Mouse (Mus musculus): ENCODE measurements at regions not wholly inside any gene's neighbourhood (a gene's known extent, or its start where the extent isn't known, plus 50 kb on each side); places are given as distances from the start of the nearest gene placed in this dataset.

DNA sequence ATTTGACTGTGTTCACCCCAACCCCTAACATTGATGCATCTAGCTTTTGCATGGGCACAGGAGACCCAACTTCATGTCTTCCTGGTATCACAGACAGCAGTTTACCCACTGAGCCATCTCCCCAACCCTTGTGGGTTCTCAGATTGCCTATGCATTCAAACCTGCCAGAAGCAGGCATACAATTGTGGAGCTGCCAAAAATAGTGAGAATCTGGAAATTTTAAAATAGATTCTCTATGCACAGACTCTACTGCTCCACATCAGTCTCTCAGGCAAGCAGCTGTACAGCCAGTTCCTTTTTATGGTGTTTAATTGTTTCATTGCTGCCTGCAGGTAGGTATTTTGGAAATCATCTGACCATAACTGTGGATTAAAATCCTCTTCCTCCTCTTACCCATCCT lies 129.9 kb upstream of the Gls start:
- H3K36me3 ChIP-seq (ENCODE audit: control insufficient read depth, insufficient read depth, low read length, poor library complexity, severe bottlenecking), result no peaks in the 10 kb centered on the region
- in situ Hi-C loops (cut with MboI; ENCODE audit: low sequenced_read_pairs in 2 of 2, unreplicated experiment in 2 of 2), result no loop called here
- H3K4me3 ChIP-seq (ENCODE audit: insufficient read depth in 1 of 2, low read depth in 1 of 2, low read length in 2 of 2, poor library complexity in 1 of 2, severe bottlenecking in 1 of 2), result no peak overlapping the region
- H3K4me1 ChIP-seq (ENCODE audit: control insufficient read depth in 2 of 2, insufficient read depth in 2 of 2, low read length in 2 of 2, poor library complexity in 1 of 2), result no peaks in the 10 kb centered on the region
- no peak overlapping the region for H3K27ac ChIP-seq (ENCODE audit: insufficient read depth, low read depth, low read length, poor library complexity, severe bottlenecking)
- H3K9me3 ChIP-seq (ENCODE audit: control insufficient read depth, insufficient read depth, low read depth, low read length), result no peaks in the 10 kb centered on the region
- H3K9ac ChIP-seq (ENCODE audit: insufficient read depth, low read depth, low read length, poor library complexity, severe bottlenecking), result no peak overlapping the region
- no peak for TF ChIP-seq HCFC1 (IDR thresholded peaks at IDR 0.05; ENCODE audit: borderline replicate concordance, insufficient read depth, low read length)
- no peak for TF ChIP-seq CHD2 (IDR thresholded peaks at IDR 0.05; ENCODE audit: low read depth, low read length)
- no peak for TF ChIP-seq ZC3H11A (IDR thresholded peaks at IDR 0.05; ENCODE audit: borderline replicate concordance, low read depth, low read length)
- TF ChIP-seq MAFK (IDR thresholded peaks at IDR 0.05; ENCODE audit: insufficient read depth, low read depth, low read length), result no peak
- no peak for TF ChIP-seq ZNF384 (IDR thresholded peaks at IDR 0.05; ENCODE audit: low read depth, low read length)
- DNase-seq (ENCODE audit: low read depth, low spot score), result no peak

- Histone ChIP-seq H3K4me1 (ENCODE audit: control insufficient read depth in 2 of 2, insufficient read depth in 2 of 2, low read length in 2 of 2, poor library complexity in 1 of 2) (no peaks in the 10 kb centered on the region), H3K27ac (ENCODE audit: insufficient read depth, low read depth, low read length, poor library complexity, severe bottlenecking) (no peak overlapping the region), H3K4me3 (ENCODE audit: insufficient read depth in 1 of 2, low read depth in 1 of 2, low read length in 2 of 2, poor library complexity in 1 of 2, severe bottlenecking in 1 of 2) (0 out of 4 replicates have a peak overlapping the region, but pooled peaks of 1 of the 2 experiments have one; percentile 2), H3K9me3 (ENCODE audit: control insufficient read depth, insufficient read depth, low read depth, low read length) (no peaks in the 10 kb centered on the region), H3K9ac (ENCODE audit: insufficient read depth, low read depth, low read length, poor library complexity, severe bottlenecking) (no peak overlapping the region), H3K36me3 (ENCODE audit: control insufficient read depth, insufficient read depth, low read length, poor library complexity, severe bottlenecking) (no peaks in the 10 kb centered on the region)
- peak; percentile 19 for DNase-seq (ENCODE audit: low read depth, low spot score)
- TF ChIP-seq ZC3H11A (IDR thresholded peaks at IDR 0.05; ENCODE audit: borderline replicate concordance, low read depth, low read length) (no peak), HCFC1 (IDR thresholded peaks at IDR 0.05; ENCODE audit: borderline replicate concordance, insufficient read depth, low read length) (no peak), CHD2 (IDR thresholded peaks at IDR 0.05; ENCODE audit: low read depth, low read length) (no peak), MAFK (IDR thresholded peaks at IDR 0.05; ENCODE audit: insufficient read depth, low read depth, low read length) (no peak), ZNF384 (IDR thresholded peaks at IDR 0.05; ENCODE audit: low read depth, low read length) (no peak)
- in situ Hi-C loops (cut with MboI; ENCODE audit: low sequenced_read_pairs in 2 of 2, unreplicated experiment in 2 of 2), result no loop called here
Measured at GRCm38 (mm10) chr1:52354041-52354582, 121.1 kb upstream of the Gls start.

DNA sequence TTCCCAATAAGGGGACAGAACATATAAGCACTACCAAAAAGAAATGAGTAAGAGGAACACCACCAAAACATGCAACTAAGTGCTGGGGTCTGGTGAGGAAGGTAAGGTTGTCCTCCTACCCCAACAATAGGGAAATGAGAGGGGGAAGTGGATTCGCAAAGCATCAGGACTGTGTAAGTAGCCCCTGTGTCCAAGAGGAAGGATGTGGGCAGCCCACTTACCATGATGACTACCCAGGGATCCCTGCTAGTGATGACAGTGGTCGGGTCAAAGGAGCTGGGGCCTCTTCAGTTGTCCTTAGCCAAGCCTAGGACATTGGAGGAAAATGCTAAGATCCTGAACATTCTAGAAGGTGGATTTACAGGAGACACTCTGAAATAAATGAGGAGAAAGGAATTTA lies 109.1 kb upstream of the Gls start:
- in situ Hi-C loops (cut with MboI; ENCODE audit: low sequenced_read_pairs in 2 of 2, unreplicated experiment in 2 of 2), result no loop called here
- H3K36me3 ChIP-seq (ENCODE audit: control insufficient read depth, insufficient read depth, low read length, poor library complexity, severe bottlenecking), result no peaks in the 10 kb centered on the region
- no peak for DNase-seq (ENCODE audit: low read depth, low spot score)
- no peaks in the 10 kb centered on the region for H3K4me1 ChIP-seq (ENCODE audit: control insufficient read depth in 2 of 2, insufficient read depth in 2 of 2, low read length in 2 of 2, poor library complexity in 1 of 2)
- no peak overlapping the region for H3K27ac ChIP-seq (ENCODE audit: insufficient read depth, low read depth, low read length, poor library complexity, severe bottlenecking)
- H3K9ac ChIP-seq (ENCODE audit: insufficient read depth, low read depth, low read length, poor library complexity, severe bottlenecking), result no peak overlapping the region
- H3K9me3 ChIP-seq (ENCODE audit: control insufficient read depth, insufficient read depth, low read depth, low read length), result no peaks in the 10 kb centered on the region
- no peak for TF ChIP-seq HCFC1 (IDR thresholded peaks at IDR 0.05; ENCODE audit: borderline replicate concordance, insufficient read depth, low read length)
- TF ChIP-seq CHD2 (IDR thresholded peaks at IDR 0.05; ENCODE audit: low read depth, low read length), result no peak
- no peak for TF ChIP-seq ZNF384 (IDR thresholded peaks at IDR 0.05; ENCODE audit: low read depth, low read length)
- no peak for TF ChIP-seq ZC3H11A (IDR thresholded peaks at IDR 0.05; ENCODE audit: borderline replicate concordance, low read depth, low read length)
- no peak for TF ChIP-seq MAFK (IDR thresholded peaks at IDR 0.05; ENCODE audit: insufficient read depth, low read depth, low read length)
- no peak overlapping the region for H3K4me3 ChIP-seq (ENCODE audit: insufficient read depth in 1 of 2, low read depth in 1 of 2, low read length in 2 of 2, poor library complexity in 1 of 2, severe bottlenecking in 1 of 2)

DNA sequence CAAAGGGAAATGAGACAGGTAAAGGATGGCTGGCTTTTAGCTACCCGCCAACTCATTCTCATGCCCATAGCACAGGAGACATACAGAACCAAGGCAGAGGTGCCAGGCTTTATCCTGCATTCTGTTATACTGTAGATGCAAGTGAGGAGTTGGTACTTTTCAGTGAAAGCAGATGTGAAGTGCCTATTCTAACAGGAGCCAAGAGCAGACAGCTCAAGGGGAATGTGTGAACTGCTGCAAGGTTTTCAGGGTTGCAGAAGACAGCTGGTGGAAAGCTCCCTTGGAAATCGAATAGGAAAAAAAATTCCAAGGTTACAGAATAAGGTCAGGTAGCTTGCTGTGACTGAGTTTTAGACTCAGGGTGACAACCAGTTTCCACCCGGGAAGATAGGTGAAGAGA lies 105.7 kb upstream of the Gls start:
- DNase-seq (ENCODE audit: low read depth, low spot score), result no peak
- no peak for TF ChIP-seq CHD2 (IDR thresholded peaks at IDR 0.05; ENCODE audit: low read depth, low read length)
- Histone ChIP-seq H3K36me3 (ENCODE audit: control insufficient read depth, insufficient read depth, low read length, poor library complexity, severe bottlenecking) (no peaks in the 10 kb centered on the region), H3K4me3 (ENCODE audit: insufficient read depth in 1 of 2, low read depth in 1 of 2, low read length in 2 of 2, poor library complexity in 1 of 2, severe bottlenecking in 1 of 2) (no peak overlapping the region), H3K27ac (ENCODE audit: insufficient read depth, low read depth, low read length, poor library complexity, severe bottlenecking) (no peak overlapping the region), H3K9me3 (ENCODE audit: control insufficient read depth, insufficient read depth, low read depth, low read length) (no peaks in the 10 kb centered on the region), H3K4me1 (ENCODE audit: control insufficient read depth in 2 of 2, insufficient read depth in 2 of 2, low read length in 2 of 2, poor library complexity in 1 of 2) (no peaks in the 10 kb centered on the region), H3K9ac (ENCODE audit: insufficient read depth, low read depth, low read length, poor library complexity, severe bottlenecking) (no peak overlapping the region)
- in situ Hi-C loops (cut with MboI; ENCODE audit: low sequenced_read_pairs in 2 of 2, unreplicated experiment in 2 of 2), result no loop called here

DNA sequence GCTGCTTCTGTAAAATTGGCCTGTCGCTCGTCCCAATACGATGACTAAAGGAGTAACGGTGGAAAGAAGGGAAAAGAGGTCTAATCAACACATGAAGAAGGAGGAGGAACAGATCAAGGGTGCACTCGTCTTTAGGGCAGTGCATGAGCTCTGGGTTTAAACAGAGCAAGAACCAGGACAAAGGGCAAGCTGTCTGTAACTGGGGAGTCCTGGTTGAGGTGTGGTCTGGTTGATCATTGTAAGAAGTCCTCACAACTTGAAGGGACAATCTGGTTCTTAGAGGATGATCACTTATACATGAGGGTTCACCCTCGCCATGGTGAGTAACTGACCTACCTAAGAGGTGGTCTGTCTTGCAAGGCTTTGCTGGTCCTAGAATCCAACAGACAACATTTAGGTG lies 105.2 kb upstream of the Gls start:
- no peak for DNase-seq (ENCODE audit: low read depth, low spot score)

More for the DNA sequence above, 105.2 kb upstream of the Gls start:
- no peak overlapping the region for H3K4me3 ChIP-seq (ENCODE audit: insufficient read depth in 1 of 2, low read depth in 1 of 2, low read length in 2 of 2, poor library complexity in 1 of 2, severe bottlenecking in 1 of 2)
- H3K36me3 ChIP-seq (ENCODE audit: control insufficient read depth, insufficient read depth, low read length, poor library complexity, severe bottlenecking), result no peaks in the 10 kb centered on the region
- H3K9me3 ChIP-seq (ENCODE audit: control insufficient read depth, insufficient read depth, low read depth, low read length), result no peaks in the 10 kb centered on the region
- H3K4me1 ChIP-seq (ENCODE audit: control insufficient read depth in 2 of 2, insufficient read depth in 2 of 2, low read length in 2 of 2, poor library complexity in 1 of 2), result no peaks in the 10 kb centered on the region
- in situ Hi-C loops (cut with MboI; ENCODE audit: low sequenced_read_pairs in 2 of 2, unreplicated experiment in 2 of 2), result no loop called here
- TF ChIP-seq MAFK (IDR thresholded peaks at IDR 0.05; ENCODE audit: insufficient read depth, low read depth, low read length), result no peak
- no peak for TF ChIP-seq HCFC1 (IDR thresholded peaks at IDR 0.05; ENCODE audit: borderline replicate concordance, insufficient read depth, low read length)
- no peak for TF ChIP-seq CHD2 (IDR thresholded peaks at IDR 0.05; ENCODE audit: low read depth, low read length)
- TF ChIP-seq ZC3H11A (IDR thresholded peaks at IDR 0.05; ENCODE audit: borderline replicate concordance, low read depth, low read length), result no peak
- no peak for TF ChIP-seq ZNF384 (IDR thresholded peaks at IDR 0.05; ENCODE audit: low read depth, low read length)
- H3K27ac ChIP-seq (ENCODE audit: insufficient read depth, low read depth, low read length, poor library complexity, severe bottlenecking), result no peak overlapping the region
- no peak overlapping the region for H3K9ac ChIP-seq (ENCODE audit: insufficient read depth, low read depth, low read length, poor library complexity, severe bottlenecking)
